Mouse (Mus musculus) urinary bladder, adult 2 months (tissue): ENCODE measurements around the gene Tent5a. TPM values are rescaled to one million over a fixed set of nuclear protein-coding genes. Genes with fewer than 3 reads are reported as not detected.

ENCODE experiments used
- DNase-seq: peaks from one replicate; pipeline ENCODE4 v3.0.0; 2022; ENCODE audit warnings: low spot score
- polyA plus RNA-seq: library from polyadenylated mRNA; depleted of rRNA; stranded (reverse); fragments of >200 nt; gene quantifications from 2 replicates; pipeline ENCODE4 v1.2.3, GENCODE M21; 2012; rRNA removed

Gene Tent5a
- polyA plus RNA-seq, 1 experiment: 8.4 TPM

DNA sequence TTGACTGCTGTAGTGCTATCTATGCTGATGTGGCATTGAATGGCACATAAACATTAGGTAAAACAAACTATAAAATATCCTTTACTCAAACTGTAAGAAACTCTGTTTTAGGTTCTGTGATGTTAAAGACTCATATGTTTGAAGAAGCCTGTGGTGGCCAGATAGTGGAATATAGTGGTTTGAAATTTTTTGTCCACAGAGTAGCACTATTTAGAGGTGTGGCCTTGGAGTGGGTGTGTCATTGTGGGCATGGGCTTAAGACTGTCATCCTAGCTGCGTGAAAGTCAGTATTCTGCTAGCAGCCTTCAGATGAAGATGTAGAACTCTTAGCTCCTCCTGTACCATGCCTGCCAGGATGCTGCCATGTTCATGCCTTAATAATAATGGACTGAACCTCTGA lies 11.0 kb downstream of the Tent5a start:
- no peak for DNase-seq

DNA sequence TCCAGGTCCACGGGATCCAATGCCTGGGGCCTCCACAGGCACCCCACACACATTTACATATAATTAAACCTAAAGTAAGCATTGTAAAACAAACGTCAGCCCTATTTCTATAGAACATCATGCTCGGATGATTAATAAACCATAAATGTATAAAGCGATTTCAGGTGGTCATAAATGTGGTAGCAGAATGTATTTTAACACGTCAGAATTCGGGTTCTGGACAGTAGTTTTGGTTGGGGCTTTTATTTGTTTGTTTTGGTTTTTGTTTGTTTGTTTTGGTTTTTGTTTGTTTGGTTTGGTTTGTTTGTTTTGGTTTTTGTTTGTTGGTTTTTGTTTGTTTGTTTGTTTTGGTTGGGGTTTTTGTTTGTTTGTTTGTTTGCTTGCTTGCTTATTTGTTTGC lies 14.7 kb downstream of the Tent5a start, which contains the start of gene Gm11114:
Gm11114 (plus strand) TSS at position 301 of the 400 bp plus-strand sequence.
- no peak for DNase-seq

DNA sequence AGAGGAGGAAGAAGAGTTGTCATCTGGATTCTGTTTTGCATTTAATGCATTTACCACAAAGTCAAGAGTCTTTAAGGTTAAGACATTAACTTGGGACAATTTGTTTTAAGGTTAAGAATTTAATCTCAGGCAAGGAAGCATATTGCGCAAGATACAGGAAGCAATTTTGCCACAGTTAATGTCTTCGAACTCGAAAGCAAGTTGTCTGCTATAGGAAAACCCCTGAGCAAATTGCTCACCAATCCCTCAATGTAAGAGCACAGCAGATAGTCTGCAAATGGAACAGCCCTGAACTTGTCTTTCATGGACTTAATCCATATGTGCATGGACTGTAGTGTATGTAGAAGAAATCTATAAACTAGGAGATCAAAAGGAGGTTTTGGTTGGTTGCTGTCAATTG lies 23.8 kb downstream of the Tent5a start:
- DNase-seq: no peak

DNA sequence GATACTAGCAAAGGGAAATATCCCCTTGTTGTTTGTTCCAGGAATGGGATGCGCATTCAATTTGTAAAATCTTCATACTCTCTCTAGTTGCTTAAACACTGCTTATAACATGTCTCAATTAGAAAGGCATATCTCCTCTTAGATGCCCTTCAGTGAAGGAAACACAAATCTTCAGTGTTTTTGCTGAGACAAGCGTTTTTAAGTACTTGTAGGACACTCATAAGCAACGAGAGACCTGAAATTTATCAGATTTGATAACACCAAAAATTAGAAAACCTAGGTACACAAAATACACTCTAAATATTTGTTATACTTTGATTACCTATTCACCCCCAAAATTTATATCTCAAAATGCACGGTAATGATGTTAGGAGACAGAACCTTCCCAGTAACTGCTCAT lies 24.3 kb downstream of the Tent5a start:
- no peak for DNase-seq

DNA sequence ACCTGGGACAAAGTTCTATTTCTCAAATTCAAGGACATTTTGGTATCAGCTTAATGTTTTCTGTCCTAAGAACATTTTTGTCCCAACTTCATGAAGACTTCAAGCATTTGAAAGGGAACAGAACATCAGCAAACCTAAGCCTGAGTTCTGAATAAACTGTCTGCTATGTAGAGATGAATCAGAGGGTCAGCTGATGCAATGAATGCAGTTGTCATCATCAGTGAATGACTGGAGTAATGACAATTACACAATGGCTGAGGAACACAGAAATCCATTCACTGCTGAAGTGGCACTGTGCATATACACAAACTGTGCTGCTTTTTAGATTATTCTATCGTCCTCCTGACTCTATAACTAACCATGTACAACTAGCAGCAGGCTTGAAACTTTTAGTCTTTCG lies 53.0 kb downstream of the Tent5a start:
- no peak for DNase-seq

Other genes with a start within 250 kb of the Tent5a start
- not detected in 2 replicates for gene Gm11114, start 14.6 kb downstream of the Tent5a start, polyA plus RNA-seq